Mouse (Mus musculus): ENCODE results near the gene Arhgef28. TPM values are rescaled to one million over a fixed set of nuclear protein-coding genes. Genes with fewer than 3 reads are reported as not detected.

Gene Arhgef28
- polyA plus RNA-seq, 1 experiment = 0.42 TPM

DNA sequence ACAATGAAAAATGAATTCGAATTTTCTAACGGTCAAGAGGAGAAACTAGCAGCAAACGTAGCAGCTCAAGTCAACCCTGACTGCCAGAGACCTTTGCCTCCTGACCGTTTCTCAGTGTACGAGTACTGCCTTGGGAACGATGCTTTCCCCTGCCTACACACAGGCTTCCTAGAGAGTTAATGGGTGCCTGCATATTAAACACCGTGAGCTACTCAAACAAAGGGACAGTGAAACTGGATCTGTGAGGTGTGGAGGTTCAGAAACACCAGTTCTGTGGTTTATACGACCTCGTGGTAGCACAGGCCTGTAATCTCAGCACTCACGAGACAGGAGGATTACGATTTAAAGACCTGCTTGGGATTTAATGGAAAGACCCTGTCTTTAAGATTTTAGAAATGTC, 33.9 kb downstream of the Arhgef28 start:
- no peak overlapping the region for H3K27ac ChIP-seq (ENCODE audit: insufficient read depth, low read length)

DNA sequence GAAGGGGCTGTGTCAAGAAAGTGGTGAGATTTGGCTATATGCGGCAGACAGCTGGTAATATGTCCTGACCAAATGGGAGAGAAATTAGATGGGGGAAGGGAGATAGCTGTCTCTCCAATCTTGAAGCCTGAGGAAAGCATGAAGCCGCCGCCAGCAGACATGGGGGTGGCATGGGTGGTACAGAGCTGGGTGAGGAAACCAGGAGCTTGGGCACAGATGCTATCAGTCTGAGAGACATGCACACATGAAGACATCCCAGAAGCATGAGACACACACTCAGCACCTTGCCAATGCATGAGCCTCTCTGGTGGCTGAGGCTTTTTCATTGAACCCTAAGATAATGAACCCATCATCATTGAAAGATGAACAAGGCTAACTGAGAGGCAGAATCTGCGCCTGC, 34.5 kb downstream of the Arhgef28 start:
- WGBS = 92% methylated on average over 4 of the region's 4 CpGs

More for the DNA sequence above, 33.9 kb downstream of the Arhgef28 start:
- TF ChIP-seq CTCF (IDR thresholded peaks at IDR 0.05; ENCODE audit: extremely low read depth, insufficient read depth, insufficient read length, insufficient replicate concordance) (no peak), POLR2A (IDR thresholded peaks at IDR 0.05; ENCODE audit: low read depth, low read length) (no peak)
- 90% methylated on average over 11 of the region's 11 CpGs for WGBS
- H3K36me3 ChIP-seq (ENCODE audit: control insufficient read depth, insufficient read depth, low read length) = no peaks in the 10 kb centered on the region
- H3K4me1 ChIP-seq (ENCODE audit: control insufficient read depth, insufficient read depth, insufficient read length) = no peaks in the 10 kb centered on the region
- no peaks in the 10 kb centered on the region for H3K27me3 ChIP-seq (ENCODE audit: control insufficient read depth, insufficient read depth, low read length)
- no peak overlapping the region for H3K4me3 ChIP-seq (ENCODE audit: extremely low read depth, insufficient read depth, insufficient read length)
- DNase-seq (ENCODE audit: low read depth in 1 of 2, low spot score in 2 of 2) = no peak

DNA sequence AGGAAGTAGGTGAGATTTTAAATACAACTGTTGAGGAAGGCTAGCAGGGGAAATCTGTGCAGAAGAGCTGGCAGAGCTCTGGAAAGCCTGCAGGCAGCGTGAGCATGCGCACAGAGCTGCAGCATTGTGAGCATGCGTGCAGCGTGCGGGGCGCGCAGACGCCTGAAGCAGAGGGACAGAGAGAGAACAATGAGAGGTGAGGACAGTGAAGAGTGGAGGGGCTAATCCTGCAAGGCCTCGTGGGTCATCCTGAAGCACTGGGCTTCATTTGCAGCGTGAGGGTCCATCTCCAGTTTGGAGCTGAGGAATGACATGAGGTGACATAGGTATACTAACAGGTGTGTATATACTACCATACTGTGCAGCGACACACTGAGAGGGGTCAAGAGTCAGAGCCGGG, 35.0 kb downstream of the Arhgef28 start:
- 92% methylated on average over 12 of the region's 12 CpGs for WGBS
- H3K4me1 ChIP-seq (ENCODE audit: control insufficient read depth, insufficient read depth, insufficient read length) = no peaks in the 10 kb centered on the region

More for the DNA sequence above, 34.5 kb downstream of the Arhgef28 start:
- TF ChIP-seq POLR2A (IDR thresholded peaks at IDR 0.05; ENCODE audit: low read depth, low read length) (no peak), CTCF (IDR thresholded peaks at IDR 0.05; ENCODE audit: extremely low read depth, insufficient read depth, insufficient read length, insufficient replicate concordance) (no peak)
- H3K27ac ChIP-seq (ENCODE audit: insufficient read depth, low read length) = no peak overlapping the region
- H3K4me3 ChIP-seq (ENCODE audit: extremely low read depth, insufficient read depth, insufficient read length) = no peak overlapping the region
- no peaks in the 10 kb centered on the region for H3K27me3 ChIP-seq (ENCODE audit: control insufficient read depth, insufficient read depth, low read length)
- H3K4me1 ChIP-seq (ENCODE audit: control insufficient read depth, insufficient read depth, insufficient read length) = no peaks in the 10 kb centered on the region
- H3K36me3 ChIP-seq (ENCODE audit: control insufficient read depth, insufficient read depth, low read length) = no peaks in the 10 kb centered on the region
- no peak for DNase-seq (ENCODE audit: low read depth in 1 of 2, low spot score in 2 of 2)

DNA sequence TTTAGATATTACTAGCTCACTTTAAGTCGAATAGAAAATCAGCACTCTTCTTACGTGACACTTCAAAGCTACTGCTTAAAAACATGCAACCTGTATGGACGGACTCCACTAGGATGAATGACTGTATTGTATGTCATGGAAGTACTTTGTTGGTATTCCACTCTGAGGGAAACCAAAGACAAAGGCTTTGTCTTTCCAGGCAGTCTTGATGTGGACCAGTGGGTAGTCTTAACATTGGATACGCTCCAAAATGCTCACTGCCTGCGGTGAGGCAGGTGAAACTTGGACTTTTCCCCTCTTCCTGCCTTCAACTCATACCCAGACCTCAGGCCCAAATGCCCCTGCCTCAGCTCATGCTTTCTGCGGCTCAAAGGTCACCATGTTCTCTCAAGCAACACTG, 41.4 kb downstream of the Arhgef28 start:
- DNase-seq (ENCODE audit: low read depth in 1 of 2, low spot score in 2 of 2) = no peak
- Histone ChIP-seq H3K36me3 (ENCODE audit: control insufficient read depth, insufficient read depth, low read length) (no peaks in the 10 kb centered on the region), H3K4me1 (ENCODE audit: control insufficient read depth, insufficient read depth, insufficient read length) (no peaks in the 10 kb centered on the region), H3K27me3 (ENCODE audit: control insufficient read depth, insufficient read depth, low read length) (0 out of 2 replicates have a peak, but pooled peaks cover 1% of the 10 kb centered on the region), H3K4me3 (ENCODE audit: extremely low read depth, insufficient read depth, insufficient read length) (no peak overlapping the region), H3K27ac (ENCODE audit: insufficient read depth, low read length) (no peak overlapping the region)
- TF ChIP-seq CTCF (IDR thresholded peaks at IDR 0.05; ENCODE audit: extremely low read depth, insufficient read depth, insufficient read length, insufficient replicate concordance) = no peak
- no peak for TF ChIP-seq POLR2A (IDR thresholded peaks at IDR 0.05; ENCODE audit: low read depth, low read length)
- 87% methylated on average over 6 of the region's 6 CpGs for WGBS

More for the DNA sequence above, 35.0 kb downstream of the Arhgef28 start:
- H3K27ac ChIP-seq (ENCODE audit: insufficient read depth, low read length) = no peak overlapping the region
- TF ChIP-seq POLR2A (IDR thresholded peaks at IDR 0.05; ENCODE audit: low read depth, low read length) (no peak), CTCF (IDR thresholded peaks at IDR 0.05; ENCODE audit: extremely low read depth, insufficient read depth, insufficient read length, insufficient replicate concordance) (no peak)
- H3K36me3 ChIP-seq (ENCODE audit: control insufficient read depth, insufficient read depth, low read length) = no peaks in the 10 kb centered on the region
- DNase-seq (ENCODE audit: low read depth in 1 of 2, low spot score in 2 of 2) = no peak
- H3K27me3 ChIP-seq (ENCODE audit: control insufficient read depth, insufficient read depth, low read length) = no peaks in the 10 kb centered on the region
- no peak overlapping the region for H3K4me3 ChIP-seq (ENCODE audit: extremely low read depth, insufficient read depth, insufficient read length)

DNA sequence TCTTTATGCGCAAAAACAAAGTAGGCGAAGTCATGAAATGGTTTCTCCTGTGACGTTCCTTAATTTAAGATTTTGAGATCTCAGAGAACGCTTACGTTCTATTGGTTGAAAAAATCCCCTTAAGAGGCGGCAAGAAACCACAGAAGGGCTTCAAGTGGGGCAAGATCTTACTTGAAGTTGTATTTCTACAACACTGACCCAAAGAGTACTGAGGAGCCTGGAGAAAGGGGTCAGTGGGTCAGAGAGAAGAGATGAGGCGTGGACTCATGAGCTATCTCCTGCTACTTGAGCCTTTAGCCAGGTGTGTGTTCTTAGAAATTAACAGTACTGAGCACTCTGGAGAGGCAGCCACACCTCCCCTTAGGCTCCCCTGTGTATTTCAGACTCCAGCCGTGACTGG, 44.7 kb downstream of the Arhgef28 start:
- no peak overlapping the region for H3K27ac ChIP-seq (ENCODE audit: insufficient read depth, low read length)
- 92% methylated on average over 8 of the region's 8 CpGs for WGBS
- no peak for DNase-seq (ENCODE audit: low read depth in 1 of 2, low spot score in 2 of 2)
- 0 out of 2 replicates have a peak, but pooled peaks cover 1% of the 10 kb centered on the region for H3K27me3 ChIP-seq (ENCODE audit: control insufficient read depth, insufficient read depth, low read length)
- no peak overlapping the region for H3K4me3 ChIP-seq (ENCODE audit: extremely low read depth, insufficient read depth, insufficient read length)
- H3K4me1 ChIP-seq (ENCODE audit: control insufficient read depth, insufficient read depth, insufficient read length) = no peaks in the 10 kb centered on the region
- no peaks in the 10 kb centered on the region for H3K36me3 ChIP-seq (ENCODE audit: control insufficient read depth, insufficient read depth, low read length)
- no peak for TF ChIP-seq POLR2A (IDR thresholded peaks at IDR 0.05; ENCODE audit: low read depth, low read length)
- TF ChIP-seq CTCF (IDR thresholded peaks at IDR 0.05; ENCODE audit: extremely low read depth, insufficient read depth, insufficient read length, insufficient replicate concordance) = no peak

DNA sequence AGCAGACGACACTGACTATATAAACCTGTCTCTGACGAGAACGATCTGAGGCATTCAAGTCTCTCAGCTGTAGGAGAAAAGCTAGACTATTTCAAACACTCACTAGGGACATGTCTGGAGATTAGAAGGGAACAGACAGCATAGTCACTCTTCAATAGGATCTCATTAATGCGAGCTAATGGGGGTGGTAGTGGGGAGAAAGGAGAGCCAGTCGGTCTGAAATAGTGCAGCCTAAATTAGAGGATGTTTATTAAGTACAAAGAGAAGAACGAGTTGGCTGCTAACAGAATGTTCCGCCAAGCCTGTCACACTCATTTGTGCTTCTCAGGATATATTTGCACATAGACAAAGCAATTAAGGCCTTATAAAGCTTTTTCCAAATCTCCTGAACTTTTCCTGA, 49.6 kb downstream of the Arhgef28 start:
- WGBS = 87% methylated on average over 7 of the region's 7 CpGs
- H3K36me3 ChIP-seq (ENCODE audit: control insufficient read depth, insufficient read depth, low read length) = no peaks in the 10 kb centered on the region
- TF ChIP-seq CTCF (IDR thresholded peaks at IDR 0.05; ENCODE audit: extremely low read depth, insufficient read depth, insufficient read length, insufficient replicate concordance) (no peak), POLR2A (IDR thresholded peaks at IDR 0.05; ENCODE audit: low read depth, low read length) (no peak)

DNA sequence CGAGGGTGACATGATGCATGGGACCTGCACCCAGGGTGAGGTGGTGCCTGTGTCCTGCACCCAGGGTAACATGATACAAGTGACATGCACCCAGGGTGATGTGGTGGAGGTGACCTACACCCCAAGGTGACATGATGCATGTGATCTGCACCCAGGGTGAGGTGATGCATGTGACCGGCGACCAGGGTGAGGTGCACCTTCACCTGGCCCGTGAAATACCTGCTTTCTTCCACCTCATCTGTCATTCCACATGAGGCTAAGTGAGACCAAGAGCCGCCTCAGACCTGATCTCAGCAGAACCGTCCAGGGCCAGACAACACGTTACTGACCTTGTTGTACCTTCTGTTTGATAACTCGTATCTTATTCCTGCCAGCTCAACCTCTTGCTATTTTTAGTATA, 53.5 kb downstream of the Arhgef28 start:
- H3K36me3 ChIP-seq (ENCODE audit: control insufficient read depth, insufficient read depth, low read length) = no peaks in the 10 kb centered on the region
- no peak for TF ChIP-seq CTCF (IDR thresholded peaks at IDR 0.05; ENCODE audit: extremely low read depth, insufficient read depth, insufficient read length, insufficient replicate concordance)
- TF ChIP-seq POLR2A (IDR thresholded peaks at IDR 0.05; ENCODE audit: low read depth, low read length) = no peak
- no peak overlapping the region for H3K27ac ChIP-seq (ENCODE audit: insufficient read depth, low read length)
- 89% methylated on average over 8 of the region's 8 CpGs for WGBS
- no peaks in the 10 kb centered on the region for H3K27me3 ChIP-seq (ENCODE audit: control insufficient read depth, insufficient read depth, low read length)
- no peak for DNase-seq (ENCODE audit: low read depth in 1 of 2, low spot score in 2 of 2)
- H3K4me3 ChIP-seq (ENCODE audit: extremely low read depth, insufficient read depth, insufficient read length) = no peak overlapping the region
- no peaks in the 10 kb centered on the region for H3K4me1 ChIP-seq (ENCODE audit: control insufficient read depth, insufficient read depth, insufficient read length)

More for the DNA sequence above, 49.6 kb downstream of the Arhgef28 start:
- Histone ChIP-seq H3K4me1 (ENCODE audit: control insufficient read depth, insufficient read depth, insufficient read length) (no peaks in the 10 kb centered on the region), H3K27me3 (ENCODE audit: control insufficient read depth, insufficient read depth, low read length) (0 out of 2 replicates have a peak, but pooled peaks cover 1% of the 10 kb centered on the region), H3K27ac (ENCODE audit: insufficient read depth, low read length) (no peak overlapping the region), H3K4me3 (ENCODE audit: extremely low read depth, insufficient read depth, insufficient read length) (no peak overlapping the region)
- DNase-seq (ENCODE audit: low read depth in 1 of 2, low spot score in 2 of 2) = no peak
